Mouse (Mus musculus) skeletal muscle tissue, adult 2 months (tissue): ENCODE data around the gene Tex9.
"Not testable (repeated sequence)": the region's sequence is repeated elsewhere in the genome, so short reads cannot be mapped to it uniquely, and the experiment has no call there.

Experiments used
- DNase-seq: peaks from one replicate; pipeline ENCODE4 v3.0.0-alpha.2; 2012; ENCODE audit warnings: low read depth, low spot score

The Tex9 gene

GRCm38 (mm10) chr9:72488523-72488922 is 3.5 kb downstream of the Tex9 start:
- DNase-seq: no peak

DNA sequence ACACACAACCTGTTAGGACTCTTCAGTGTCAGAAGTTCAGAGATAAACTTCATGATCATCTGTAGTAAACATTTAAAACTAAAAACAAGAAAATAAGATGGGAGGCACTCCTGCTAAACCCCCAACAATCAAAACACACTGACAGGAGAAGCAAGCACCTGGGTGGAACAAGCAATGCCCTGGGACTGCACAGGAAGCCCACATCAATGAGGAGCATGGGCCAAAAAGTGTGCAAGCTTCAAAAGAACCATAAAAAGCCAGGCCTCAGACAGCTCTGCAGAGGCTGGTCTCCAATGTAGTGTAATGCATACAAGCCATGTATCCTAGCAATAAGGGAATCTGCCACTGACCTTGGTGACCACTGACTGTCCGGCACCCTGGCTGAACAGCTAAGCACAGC is 12.7 kb downstream of the Tex9 start:
- DNase-seq: no peak

DNA sequence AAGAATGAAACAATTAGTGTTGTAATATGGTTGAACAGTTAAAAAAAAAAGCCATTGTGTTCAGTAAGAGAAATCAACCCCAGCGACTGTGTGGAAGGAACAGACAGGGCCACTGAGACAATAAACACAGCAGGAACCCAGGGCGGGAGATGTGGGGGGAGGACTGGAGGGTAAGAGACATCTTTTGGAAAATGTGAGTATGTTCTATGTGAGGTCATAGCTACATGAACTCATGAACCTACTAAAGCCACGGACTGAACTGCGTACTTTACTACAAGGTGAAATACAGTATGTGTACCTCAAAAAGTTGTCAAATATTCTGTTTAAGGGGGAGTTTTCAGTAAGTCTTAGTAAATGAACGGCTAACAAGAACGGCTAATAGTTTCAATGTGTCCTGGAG is 14.7 kb downstream of the Tex9 start:
- no peak for DNase-seq

- DNase-seq: no peak
Observed at GRCm38 (mm10) chr9:72475511-72475910, 16.5 kb downstream of the Tex9 start.

DNA sequence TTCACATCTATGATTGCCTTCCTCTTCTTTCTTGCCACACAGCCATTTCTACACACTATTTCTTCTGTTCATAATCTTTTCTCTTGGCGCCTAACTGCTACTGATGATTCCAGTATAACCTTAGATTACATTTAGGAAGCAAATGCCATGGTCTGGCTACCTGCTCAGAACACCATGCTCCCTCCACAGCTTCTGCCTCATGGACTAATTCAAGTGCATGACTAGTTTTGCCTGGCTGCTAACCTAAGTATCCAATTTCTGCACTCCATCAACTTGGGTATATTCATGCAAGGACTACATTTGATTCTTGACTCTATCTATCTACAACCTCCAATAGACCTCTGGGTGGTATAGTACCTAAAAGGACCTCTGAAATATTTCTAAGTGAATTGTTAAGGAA is 22.2 kb downstream of the Tex9 start:
- peak; percentile 72 for DNase-seq

DNA sequence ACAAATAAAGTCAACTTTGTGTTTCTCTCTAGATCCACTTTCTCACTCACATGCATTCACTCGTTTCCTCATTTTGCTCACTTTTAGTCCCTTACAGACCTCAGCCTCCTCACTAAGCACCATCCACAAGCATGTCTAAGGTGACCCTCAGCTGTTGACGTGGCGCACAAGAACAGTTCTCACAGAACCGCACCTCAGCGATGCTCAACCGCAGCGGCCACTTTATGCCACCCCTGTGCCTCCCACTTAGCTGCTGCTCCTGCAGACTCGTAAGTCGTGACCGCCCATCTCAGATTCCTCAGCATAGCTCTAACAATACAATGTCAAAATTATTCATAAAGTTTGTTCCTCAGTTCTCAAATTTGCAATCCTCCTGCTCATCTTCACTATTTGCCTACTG is 23.4 kb downstream of the Tex9 start:
- no peak for DNase-seq

DNA sequence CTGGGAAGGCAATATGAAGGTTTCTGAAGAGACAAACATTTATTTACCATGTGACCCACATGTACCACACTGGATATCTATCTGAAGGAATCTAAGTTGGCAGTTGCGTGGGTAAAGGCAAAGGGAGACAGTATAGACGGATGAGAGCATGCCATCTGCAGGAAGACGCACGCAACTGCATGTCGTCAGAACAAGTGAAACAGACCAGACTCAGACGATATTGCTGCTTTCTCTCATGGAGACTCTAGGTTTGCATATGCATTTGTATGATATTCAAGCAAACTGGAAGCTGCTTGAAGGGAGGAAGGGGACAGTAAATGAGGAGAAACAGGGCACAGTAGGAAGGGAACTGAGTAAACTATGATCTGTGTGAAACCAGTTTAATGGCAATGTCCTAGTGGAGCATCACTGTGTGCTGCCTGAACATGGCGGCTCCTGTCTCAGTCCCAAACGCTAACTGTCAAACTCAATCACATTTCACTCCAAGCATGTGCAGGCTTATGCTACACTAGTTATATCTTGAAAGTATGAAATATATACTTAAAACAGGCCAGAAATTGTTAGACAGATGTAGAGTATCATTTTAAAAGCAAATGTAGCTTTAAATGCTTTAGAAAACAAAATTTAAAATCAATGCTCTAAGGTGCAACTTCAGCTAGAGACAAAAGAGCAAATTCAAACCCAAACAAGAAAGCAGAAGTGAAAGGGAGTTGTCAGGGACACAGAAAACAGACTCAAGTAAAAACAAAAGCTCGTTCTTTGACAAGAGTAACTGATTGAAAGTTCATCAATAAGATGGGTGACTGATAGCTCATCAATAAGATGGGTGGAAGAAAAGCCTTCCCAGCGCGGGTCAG is 24.2 kb downstream of the Tex9 start:
- DNase-seq: no peak

- no peak for DNase-seq
Observed at GRCm38 (mm10) chr9:72465754-72466181, 26.2 kb downstream of the Tex9 start.

GRCm38 (mm10) chr9:72464806-72465205 is 27.2 kb downstream of the Tex9 start:
- DNase-seq: no peak

DNA sequence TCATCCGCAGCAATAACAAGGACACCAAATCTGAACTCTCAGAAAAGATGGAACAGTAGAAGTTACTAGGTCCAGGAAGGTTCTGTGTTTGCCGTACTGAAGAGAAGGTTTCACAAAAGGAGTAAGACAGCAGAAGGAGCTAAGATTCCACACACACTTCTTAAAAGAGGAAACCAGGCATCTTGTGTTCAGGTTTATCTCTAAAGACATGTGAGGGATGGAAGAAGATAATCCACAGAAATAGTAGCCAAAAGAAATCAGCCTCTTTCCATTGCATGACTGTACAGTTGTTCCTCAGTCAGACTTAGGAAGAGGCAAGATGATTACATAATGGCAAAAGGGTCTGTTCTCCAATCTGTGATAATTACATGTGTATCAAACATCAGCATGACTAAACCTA is 29.6 kb downstream of the Tex9 start:
- DNase-seq: no peak

GRCm38 (mm10) chr9:72460767-72461166 is 31.2 kb downstream of the Tex9 start:
- DNase-seq: no peak

- DNase-seq: no peak
Observed at GRCm38 (mm10) chr9:72459703-72460102, 32.3 kb downstream of the Tex9 start.

GRCm38 (mm10) chr9:72458233-72458632 is 33.8 kb downstream of the Tex9 start:
- peak; percentile 40 for DNase-seq

- no peak for DNase-seq
Observed at GRCm38 (mm10) chr9:72456374-72456773, 35.6 kb downstream of the Tex9 start.

DNA sequence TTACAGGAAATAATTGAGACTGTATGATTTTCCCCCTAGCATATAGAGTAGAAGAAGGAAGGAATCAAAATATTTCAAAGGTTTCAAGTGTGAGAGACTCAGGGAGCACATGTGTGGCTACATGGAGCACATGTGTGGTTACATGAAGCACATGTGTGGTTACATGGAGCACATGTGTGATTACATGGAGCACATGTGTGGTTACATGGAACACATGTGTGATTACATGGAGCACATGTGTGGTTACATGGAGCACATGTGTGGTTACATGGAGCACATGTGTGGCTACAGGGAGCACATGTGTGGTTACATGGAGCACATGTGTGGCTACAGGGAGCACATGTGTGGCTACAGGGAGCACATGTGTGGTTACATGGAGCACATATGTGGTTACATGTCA is 37.7 kb downstream of the Tex9 start:
- DNase-seq: not testable (repeated sequence)

DNA sequence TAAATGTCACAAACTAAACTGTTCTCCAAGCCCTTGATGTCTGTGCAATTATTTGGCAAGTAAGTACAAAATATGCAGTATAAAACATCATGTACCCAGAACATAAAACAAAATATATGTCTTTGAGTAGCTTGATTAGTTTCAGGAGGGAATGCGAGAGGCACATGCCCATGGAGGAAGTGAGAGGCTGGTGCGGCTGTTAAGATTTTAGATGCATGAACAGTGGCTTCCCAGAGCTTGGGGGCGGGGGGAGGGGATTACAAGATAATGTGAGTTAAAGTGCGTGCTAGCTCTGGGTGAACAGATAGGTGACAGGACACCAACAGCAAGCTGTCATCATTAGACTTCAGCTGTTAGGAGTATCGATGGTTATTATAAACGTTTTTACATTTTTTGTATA is 40.9 kb downstream of the Tex9 start:
- no peak for DNase-seq

DNA sequence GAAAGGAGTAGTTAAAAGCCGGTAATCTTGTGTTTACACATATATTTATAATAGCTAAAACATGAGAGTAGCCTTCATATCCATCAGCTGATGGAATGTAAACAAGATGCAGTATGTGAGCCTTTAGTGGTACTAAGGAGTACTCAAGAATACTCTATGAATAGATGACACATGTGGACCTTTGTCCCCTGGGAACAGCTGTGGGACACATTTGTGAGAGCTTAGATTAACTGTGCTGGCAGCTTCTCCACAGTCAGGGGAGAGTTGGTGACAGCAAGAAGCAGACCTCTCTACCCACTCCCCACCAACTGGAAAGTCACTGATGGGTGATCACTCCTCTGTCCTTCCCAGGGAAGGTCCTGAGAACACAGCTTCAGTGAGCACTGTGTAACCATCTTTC is 41.6 kb downstream of the Tex9 start:
- no peak for DNase-seq

DNA sequence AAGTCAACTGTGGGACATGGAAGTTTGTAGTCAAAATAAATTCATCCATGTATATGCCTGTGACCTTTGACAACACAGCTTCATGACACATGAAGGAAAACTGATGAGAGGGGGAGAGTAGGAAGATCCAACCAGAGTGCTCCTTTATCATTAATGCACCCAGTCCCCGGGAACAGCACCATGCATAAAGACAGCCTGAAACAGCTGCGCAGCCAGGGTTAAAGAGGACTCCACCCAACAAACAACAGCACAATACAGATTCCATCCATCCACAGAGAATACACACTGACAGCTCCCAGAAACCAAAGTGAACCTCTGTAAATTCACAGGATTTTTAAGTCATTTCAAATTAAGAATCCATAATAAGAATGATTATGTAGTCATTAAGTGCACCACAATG is 42.2 kb downstream of the Tex9 start:
- no peak for DNase-seq

DNA sequence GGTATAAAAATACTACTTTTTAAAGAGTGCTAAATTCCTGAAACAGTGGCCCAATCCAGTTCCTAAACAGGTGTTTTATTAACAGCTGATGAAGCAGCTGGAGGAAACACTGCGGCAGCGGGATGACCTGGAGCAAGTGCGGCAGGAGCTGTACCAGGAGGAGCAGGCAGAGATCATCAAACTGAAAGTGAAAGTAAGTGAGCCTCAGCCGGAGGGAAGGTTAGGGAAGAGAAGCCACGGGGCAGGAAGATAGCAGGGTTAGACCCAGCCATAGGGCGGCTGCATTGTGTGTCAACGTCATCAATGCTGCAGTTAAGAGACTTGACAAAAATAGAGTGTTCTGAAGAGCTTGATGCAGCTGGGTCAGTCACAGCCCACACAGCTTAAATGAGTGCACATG is 42.6 kb downstream of the Tex9 start:
- DNase-seq: peak; percentile 68

DNA sequence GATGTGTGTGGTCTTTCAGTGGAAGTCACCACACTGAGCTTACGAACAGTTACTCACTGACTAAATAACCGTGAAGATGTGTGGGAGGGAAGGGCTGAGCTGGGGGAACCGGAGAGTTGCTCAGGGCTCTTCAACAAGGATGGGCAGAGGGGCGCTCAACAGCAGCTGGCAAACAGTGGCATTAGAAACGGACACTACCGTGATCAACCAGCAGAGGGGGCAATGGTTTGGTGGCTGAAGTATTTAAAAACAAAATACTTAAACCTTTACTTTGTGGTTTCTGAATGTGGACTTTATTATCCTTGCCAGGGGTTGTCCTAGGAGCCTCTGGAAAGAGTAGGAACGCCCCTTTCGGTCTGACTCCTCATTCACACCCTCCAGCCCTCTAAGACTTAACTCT is 44.0 kb downstream of the Tex9 start:
- peak; percentile 31 for DNase-seq

- DNase-seq: no peak
Observed at GRCm38 (mm10) chr9:72441927-72442715, 49.9 kb downstream of the Tex9 start.

- DNase-seq: no peak
Observed at GRCm38 (mm10) chr9:72440948-72441926, 50.8 kb downstream of the Tex9 start.
